Mouse (Mus musculus) NIH3T3 (cell line): ENCODE data around the gene Ggcx.

Experiments used
- DNase-seq: peaks from one replicate; pipeline ENCODE4 v3.0.0-alpha.2; 2012; ENCODE audit warnings: low read depth

Ggcx gene

GRCm38 (mm10) chr6:72387816-72388215 lies 26.3 kb upstream of the Ggcx start:
- DNase-seq: no peak

DNA sequence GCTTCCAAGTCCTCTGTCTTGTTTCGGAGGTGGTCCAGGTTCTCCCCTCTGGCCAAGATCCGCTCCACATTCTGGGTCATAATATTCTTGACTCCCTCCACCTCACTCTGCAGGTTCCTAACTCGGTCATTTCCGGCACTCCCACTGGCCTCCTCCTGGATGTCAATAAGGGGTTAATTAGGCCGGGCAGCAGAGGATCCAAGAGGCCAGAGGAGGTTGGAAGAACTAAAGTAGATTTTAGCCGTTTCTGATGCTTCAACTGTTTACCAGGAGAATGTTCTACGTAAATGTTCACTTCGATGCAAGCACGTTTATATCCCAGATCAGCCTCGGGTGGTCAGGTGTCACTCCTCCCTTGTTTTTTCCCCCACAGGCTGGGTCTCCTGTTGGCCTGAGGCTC lies 25.8 kb upstream of the Ggcx start:
- no peak for DNase-seq

DNA sequence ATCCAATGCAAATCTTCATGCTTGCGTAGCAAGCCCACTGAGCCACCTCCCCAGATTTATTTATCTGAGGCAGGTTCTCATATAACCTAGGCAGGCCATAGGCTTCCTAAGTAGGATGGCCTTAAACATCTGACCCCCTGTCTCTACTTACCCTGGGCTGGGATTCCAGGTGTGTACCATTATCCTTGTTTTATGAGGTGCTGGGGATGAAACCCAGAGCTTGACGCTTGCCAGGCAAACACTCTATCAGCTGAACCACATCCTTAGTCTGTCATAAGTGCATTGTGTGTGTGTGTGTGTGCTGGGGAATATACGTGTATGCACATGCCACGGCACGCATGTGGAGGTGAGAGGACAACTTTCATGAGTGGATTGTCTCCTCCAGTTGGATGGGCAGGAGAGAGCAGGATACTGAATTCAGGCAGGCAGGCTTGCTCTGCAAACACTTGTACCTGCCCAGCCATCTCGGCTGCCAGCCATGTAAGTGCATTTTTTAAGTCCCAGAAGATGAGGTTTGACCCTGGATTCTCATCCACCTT lies 25.2 kb upstream of the Ggcx start:
- DNase-seq: no peak

DNA sequence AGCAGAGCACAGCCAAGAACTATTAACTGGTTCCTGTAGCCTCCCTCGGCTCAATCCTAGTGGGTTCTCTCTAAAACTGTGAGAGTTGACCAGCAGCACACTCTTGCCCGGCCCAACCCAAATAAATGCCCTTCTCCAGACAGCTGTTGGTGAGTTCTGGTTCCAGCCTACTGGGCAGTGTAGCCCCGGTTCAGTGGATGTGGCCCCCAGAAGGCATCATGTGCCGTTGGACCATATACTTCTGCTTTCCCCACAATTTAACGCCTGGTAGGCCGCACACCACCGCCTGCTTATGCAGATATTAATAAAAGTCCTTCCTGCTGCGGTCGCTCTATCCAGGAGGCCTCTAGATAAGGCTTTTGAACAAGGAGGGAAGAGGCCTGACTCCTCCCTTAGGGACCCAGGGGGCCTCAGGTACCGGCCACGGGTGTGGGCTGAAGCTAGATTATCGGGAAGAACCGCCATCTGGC lies 24.6 kb upstream of the Ggcx start:
- DNase-seq: peak; percentile 58

DNA sequence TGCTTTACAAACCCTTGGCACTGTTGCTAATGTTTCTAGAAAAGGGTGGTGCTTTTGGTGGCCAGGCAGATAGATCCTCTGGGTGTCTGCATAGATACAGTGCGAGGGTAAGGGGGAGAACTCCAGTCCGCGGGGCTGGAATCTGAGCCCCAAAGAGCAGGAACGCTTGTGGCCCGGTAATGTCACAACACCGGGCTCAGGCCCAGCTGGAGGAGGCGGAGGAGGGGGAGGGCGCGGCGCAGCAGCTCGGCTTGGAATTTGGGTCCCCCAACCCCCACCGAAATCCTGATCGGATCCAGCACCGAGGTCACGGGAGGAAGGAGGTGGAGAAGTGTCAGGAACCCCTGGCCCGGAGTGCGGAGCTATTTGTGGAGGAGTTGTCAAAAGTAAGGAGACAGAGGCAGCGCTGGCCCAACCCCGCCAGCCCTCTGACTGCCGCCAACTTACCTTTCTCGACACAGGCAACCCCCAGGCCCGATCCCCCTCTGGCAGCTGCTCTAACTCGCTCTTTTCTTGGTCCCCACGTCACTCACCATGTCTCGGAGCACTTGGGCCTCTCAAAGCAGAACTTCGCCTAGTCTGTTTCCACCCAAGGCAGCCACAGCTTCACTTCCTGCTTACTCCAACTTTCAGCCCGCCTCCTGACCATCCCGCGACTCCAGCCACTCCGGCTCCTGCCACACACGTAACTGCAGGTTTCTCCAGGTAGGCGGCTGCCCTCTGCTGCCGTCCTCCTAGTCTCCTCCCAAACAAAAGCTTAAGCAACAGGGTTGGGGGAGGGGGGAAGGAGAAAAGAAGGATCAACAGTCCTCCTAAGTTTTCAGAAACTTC lies 24.0 kb upstream of the Ggcx start, which contains the start of gene Vamp8:
TSS of gene Vamp8 (minus strand) at position 763 of the 831 bp plus-strand sequence.
- DNase-seq: peak; percentile 88

- DNase-seq: no peak
Measured at GRCm38 (mm10) chr6:72390795-72391521, 23.1 kb upstream of the Ggcx start.

- no peak for DNase-seq
Measured at GRCm38 (mm10) chr6:72392341-72392740, 21.8 kb upstream of the Ggcx start.

- peak; percentile 39 for DNase-seq
Measured at GRCm38 (mm10) chr6:72396837-72397251, 17.3 kb upstream of the Ggcx start.

DNA sequence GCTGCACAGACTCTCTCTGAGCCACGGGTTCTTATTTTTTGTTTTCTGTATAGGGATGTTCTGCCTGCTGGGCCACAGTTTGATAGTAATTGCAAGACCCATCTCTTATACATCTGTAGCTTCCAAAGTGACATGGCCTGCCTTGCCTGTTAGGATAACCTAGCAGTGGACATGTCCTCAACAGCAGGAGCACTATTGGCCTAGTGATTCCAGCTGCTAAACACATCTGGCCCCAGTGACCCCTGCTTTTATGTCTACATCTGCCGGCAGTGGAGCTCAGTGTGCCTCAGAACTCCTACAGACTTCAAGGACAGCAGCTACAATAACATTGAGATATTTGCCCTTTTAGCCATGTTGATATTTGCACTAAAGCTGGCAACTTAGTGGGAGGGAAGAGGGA lies 14.1 kb upstream of the Ggcx start:
- DNase-seq: no peak

DNA sequence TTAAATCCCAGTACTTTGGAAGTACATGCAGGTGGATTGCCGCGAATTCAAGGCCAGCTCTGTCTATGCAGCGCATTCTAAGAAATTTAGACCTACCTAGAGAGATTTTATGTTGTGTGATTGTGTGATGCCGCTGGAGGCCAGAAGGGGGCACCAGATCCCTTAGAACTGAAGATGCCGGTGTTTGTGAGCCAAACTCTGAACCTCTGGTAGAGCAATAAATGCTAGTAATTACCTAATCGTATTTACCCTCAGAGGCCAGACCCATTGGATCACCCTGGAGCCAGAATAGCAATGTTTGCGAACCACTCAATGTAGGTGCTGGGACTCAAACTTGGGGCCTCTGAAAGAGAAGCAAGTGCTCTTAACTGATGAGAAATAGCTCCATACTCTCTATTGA lies 12.2 kb upstream of the Ggcx start:
- DNase-seq: peak; percentile 88

GRCm38 (mm10) chr6:72405356-72405755 lies 8.8 kb upstream of the Ggcx start:
- DNase-seq: no peak

DNA sequence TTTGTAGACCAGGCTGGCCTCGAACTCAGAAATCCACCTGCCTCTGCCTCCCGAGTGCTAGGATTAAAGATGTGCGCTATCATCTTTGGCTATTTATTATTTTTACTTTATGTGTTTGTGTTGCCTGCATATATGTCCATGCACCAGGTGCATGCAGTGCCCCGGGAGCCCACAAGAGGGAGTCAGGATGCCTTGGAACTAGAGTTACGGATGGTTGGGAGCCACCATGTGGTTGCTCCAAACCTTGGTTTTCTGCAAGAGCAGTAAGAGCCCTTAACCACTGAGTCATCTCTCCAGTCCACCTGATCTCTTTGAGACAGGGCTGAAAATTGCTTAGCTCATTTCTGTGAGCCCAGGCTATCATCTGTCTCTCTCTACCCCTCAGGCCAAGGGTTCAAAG lies 7.0 kb upstream of the Ggcx start:
- DNase-seq: peak; percentile 98

GRCm38 (mm10) chr6:72409567-72409966 lies 4.5 kb upstream of the Ggcx start:
- DNase-seq: peak; percentile 92

GRCm38 (mm10) chr6:72410003-72410402 lies 4.1 kb upstream of the Ggcx start:
- DNase-seq: no peak

GRCm38 (mm10) chr6:72410518-72410917 lies 3.6 kb upstream of the Ggcx start:
- DNase-seq: no peak

- no peak for DNase-seq
Measured at GRCm38 (mm10) chr6:72415181-72415580, 1.1 kb downstream of the Ggcx start.

DNA sequence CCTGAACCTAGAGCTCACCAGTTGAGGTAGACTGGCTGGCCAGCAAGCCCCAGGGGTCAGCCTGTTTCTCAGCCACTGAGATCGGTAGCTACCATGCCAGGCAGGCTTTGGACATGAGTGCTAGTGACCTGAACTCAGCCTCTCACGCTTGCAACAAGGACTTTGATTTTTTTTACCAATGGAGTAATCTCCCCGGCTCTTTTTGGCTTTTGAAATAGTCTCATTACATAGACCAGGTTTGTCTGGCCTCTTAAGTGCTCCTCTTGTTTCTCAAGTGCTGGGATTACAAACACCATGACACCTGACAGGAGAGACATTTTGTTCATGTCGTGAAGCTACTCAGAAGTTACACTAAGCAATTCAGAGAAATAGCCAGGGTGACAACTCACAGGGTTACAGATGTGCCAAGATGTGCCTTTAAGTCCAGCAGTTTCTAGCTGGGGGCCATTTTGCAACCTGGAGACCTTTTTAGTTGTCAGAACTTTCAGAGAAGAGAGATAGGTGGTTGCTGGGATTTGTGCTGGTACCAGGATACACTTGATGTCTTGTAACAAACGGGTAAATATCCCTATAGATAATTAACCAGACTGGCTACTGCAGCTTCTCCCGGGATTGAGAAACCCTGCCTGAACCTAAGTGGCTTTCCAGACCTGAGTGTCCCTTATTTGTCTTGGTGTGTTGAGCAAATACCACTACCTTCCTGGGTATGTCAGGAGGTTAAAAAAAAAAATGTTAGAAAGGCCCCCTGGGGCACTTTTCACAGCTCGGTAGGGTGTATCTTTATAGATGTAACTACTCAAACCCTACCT lies 2.1 kb downstream of the Ggcx start:
- DNase-seq: no peak

- DNase-seq: no peak
Measured at GRCm38 (mm10) chr6:72418279-72418678, 4.2 kb downstream of the Ggcx start.

GRCm38 (mm10) chr6:72419806-72420205 lies 5.7 kb downstream of the Ggcx start:
- no peak for DNase-seq

DNA sequence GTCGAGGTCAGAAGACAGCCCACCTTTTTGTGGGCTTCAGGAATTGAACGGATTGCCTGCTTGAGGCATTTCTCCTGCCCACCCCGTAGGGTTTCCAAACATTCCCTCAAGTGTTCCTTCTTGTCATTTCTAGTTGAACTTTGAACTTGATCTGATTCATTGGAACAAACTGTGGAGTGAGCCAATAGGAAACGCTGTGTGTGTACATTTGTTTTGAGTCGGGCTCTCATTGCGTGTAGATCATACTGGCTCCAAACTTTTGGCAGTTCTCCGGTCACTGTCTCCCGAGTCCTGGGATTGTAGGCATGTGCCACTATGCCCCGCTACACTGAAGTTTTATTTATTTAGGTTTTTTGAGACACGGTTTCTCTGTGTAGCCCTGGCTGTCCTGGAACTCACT lies 6.8 kb downstream of the Ggcx start:
- DNase-seq: no peak

- DNase-seq: no peak
Measured at GRCm38 (mm10) chr6:72425646-72426045, 11.5 kb downstream of the Ggcx start.

DNA sequence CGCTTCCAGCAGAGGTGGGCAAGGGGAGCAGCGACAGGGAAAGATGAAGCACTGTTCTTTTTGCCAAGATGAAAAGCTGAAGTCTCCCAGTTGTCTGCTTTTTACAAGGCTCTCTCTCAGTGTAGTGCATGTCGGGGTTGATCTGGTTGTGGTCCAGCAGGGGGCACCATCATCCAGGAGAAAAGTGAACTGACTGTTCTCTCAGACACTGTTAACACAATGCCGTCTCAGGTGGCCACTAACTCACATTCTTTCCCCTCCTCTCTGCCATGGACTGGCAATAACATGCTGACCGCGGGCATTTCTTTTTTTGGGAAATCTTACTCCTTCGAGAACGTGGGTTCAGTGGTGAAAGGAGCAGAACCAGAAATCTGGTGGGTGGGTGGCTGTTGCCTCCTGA lies 13.9 kb downstream of the Ggcx start:
- peak; percentile 92 for DNase-seq
